Mouse (Mus musculus) G1E (cell line): Measurements from ENCODE around the gene Tmem246. TPM values are rescaled to one million over a fixed set of nuclear protein-coding genes. Genes with fewer than 3 reads are reported as not detected.

Source experiments
- ATAC-seq: 2 replicates; pipeline ENCODE4 v1.8.0; 2016; ENCODE audit warnings: mild to moderate bottlenecking; ENCODE audit not compliant: insufficient number of reproducible peaks, poor library complexity, low FRiP score, severe bottlenecking; ENCODE audit errors: extremely low read depth
- DNase-seq: peaks from one replicate; pipeline ENCODE4 v3.0.0; 2012; ENCODE audit warnings: low spot score
- H3K27me3 ChIP-seq: 2 replicates; pipeline ENCODE4 v1.6.1; 2012; ENCODE audit warnings: mild to moderate bottlenecking, low read length, inconsistent platforms; ENCODE audit not compliant: insufficient read depth
- H3K36me3 ChIP-seq: replicated peaks from 2 replicates; pipeline ENCODE3; 2012; ENCODE audit warnings: mild to moderate bottlenecking, inconsistent platforms
- H3K4me1 ChIP-seq: 2 replicates; pipeline ENCODE4 v1.6.1; 2012; ENCODE audit warnings: low read depth, low read length, inconsistent platforms, mixed read lengths; ENCODE audit not compliant: insufficient read depth
- H3K4me3 ChIP-seq: 2 replicates; pipeline ENCODE4 v1.5.1; 2012; ENCODE audit warnings: low read depth, mild to moderate bottlenecking, inconsistent platforms, low read length, moderate library complexity, mixed read lengths
- H3K9me3 ChIP-seq: replicated peaks from 2 replicates; pipeline ENCODE4 v1.6.1; 2012; ENCODE audit warnings: inconsistent platforms
- CTCF ChIP-seq: IDR thresholded peaks from 2 replicates; pipeline ENCODE4 v1.5.1; 2012; ENCODE audit warnings: low read depth, low read length, inconsistent platforms, mixed read lengths
- GATA1 ChIP-seq: IDR thresholded peaks from 2 replicates; pipeline ENCODE4 v1.6.1; 2012; ENCODE audit warnings: borderline replicate concordance, low read length, inconsistent platforms, mixed read lengths
- GATA2 ChIP-seq: IDR thresholded peaks from 2 replicates; pipeline ENCODE4 v1.6.1; 2012; ENCODE audit warnings: low read depth, low read length, inconsistent platforms, borderline replicate concordance
- POLR2AphosphoS5 ChIP-seq: IDR thresholded peaks from 2 replicates; pipeline ENCODE4 v1.6.1; 2012; ENCODE audit warnings: low read depth, low read length, inconsistent platforms; ENCODE audit not compliant: insufficient replicate concordance
- TAL1 ChIP-seq: conservative IDR thresholded peaks from 2 replicates; pipeline ENCODE4 v1.6.1; 2012; ENCODE audit warnings: low read depth, low read length, inconsistent platforms, mixed read lengths
- polyA plus RNA-seq: library from polyadenylated mRNA; stranded (reverse); fragments of >175 nt; gene quantifications from 2 replicates; pipeline ENCODE4 v1.2.3, GENCODE M21; 2012
- total RNA-seq, 2 experiments: library from RNA; stranded (forward) in 1 of 2; stranded (reverse) in 1 of 2; fragments of 200-1000 nt in 1 of 2; fragments of >200 nt in 1 of 2; fragmentation: Nextera tagmentation in 1 of 2; gene quantifications; 2 replicates each; pipeline ENCODE4 v1.2.3; 2014 to 2017

Gene Tmem246
- total and polyA plus RNA-seq, 3 experiments: 16.6 to 27.3 (median 19.0) TPM

DNA sequence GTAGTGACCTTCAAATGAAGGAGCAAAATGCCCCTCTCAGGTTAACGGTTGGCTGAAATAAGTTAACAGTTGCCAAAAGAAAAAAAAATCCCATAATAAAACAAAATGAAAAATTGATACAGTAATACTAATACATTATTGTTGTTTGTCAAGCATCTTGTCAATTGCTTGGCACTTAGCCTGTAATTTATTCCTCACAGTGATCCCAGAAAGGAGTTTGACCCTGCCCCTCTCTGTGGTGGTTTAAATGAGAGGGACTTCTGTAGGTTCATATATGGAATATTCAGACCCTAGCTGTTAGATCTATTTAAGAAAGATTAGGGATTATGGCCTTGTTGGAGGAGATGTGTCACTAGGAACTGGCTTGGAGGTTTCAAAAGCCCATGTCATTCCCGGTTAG lies 51.6 kb downstream of the Tmem246 start:
- Histone ChIP-seq H3K4me1 (no peaks in the 10 kb centered on the region), H3K9me3 (no peaks in the 10 kb centered on the region), H3K36me3 (no peaks in the 10 kb centered on the region), H3K27me3 (peaks cover 22% of the 10 kb centered on the region), H3K4me3 (no peak overlapping the region)
- no peak for DNase-seq
- no peak for ATAC-seq
- TF ChIP-seq TAL1 (no peak), POLR2AphosphoS5 (no peak), GATA2 (no peak), CTCF (no peak)

DNA sequence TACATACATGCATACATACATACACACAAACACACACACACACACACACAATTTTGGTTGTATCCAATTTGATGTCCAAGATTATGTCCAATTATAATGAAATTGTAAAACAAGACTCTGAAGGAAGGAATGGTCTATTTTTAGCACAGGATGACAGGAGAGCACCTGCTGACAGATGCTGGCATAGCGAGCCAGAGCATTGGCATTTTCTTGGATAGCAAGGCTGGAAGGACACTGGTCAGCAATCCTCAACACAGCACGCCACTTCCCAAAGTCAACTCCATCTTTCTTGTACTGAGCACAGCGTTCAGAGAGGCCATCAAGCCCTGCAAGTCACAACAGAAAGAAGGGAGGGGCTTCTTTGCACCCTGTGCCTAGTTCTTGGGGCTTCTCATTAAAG lies 56.7 kb downstream of the Tmem246 start:
- Histone ChIP-seq H3K4me3 (no peak overlapping the region), H3K9me3 (no peaks in the 10 kb centered on the region), H3K4me1 (no peaks in the 10 kb centered on the region), H3K36me3 (no peaks in the 10 kb centered on the region), H3K27me3 (peaks cover 18% of the 10 kb centered on the region)
- no peak for TF ChIP-seq GATA1
- DNase-seq: no peak
- no peak for ATAC-seq

DNA sequence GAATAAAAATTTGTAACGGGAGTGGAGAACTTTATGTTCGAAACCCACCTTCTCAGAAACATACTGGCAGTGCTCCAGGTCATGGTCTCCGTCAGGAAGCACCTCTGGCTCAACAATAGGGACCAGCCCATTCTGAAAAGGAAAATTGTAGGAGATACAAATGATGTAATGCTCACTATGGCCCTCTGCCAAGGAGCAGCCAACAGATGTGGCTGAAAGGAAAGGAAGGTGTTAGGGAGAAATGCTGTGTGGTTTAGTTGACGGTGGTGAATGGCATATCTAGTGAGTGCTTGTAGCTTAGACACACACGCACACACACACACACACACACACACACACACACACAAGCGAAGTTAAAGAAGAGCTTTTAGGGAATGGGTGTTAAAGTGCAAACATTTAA lies 58.0 kb downstream of the Tmem246 start:
- peaks cover 11% of the 10 kb centered on the region for H3K27me3 ChIP-seq
- H3K36me3 ChIP-seq: no peaks in the 10 kb centered on the region
- no peak overlapping the region for H3K4me3 ChIP-seq
- H3K4me1 ChIP-seq: no peaks in the 10 kb centered on the region
- TF ChIP-seq POLR2AphosphoS5 (no peak), GATA2 (no peak), CTCF (no peak), GATA1 (no peak), TAL1 (no peak)
- DNase-seq: no peak
- no peaks in the 10 kb centered on the region for H3K9me3 ChIP-seq
- no peak for ATAC-seq

DNA sequence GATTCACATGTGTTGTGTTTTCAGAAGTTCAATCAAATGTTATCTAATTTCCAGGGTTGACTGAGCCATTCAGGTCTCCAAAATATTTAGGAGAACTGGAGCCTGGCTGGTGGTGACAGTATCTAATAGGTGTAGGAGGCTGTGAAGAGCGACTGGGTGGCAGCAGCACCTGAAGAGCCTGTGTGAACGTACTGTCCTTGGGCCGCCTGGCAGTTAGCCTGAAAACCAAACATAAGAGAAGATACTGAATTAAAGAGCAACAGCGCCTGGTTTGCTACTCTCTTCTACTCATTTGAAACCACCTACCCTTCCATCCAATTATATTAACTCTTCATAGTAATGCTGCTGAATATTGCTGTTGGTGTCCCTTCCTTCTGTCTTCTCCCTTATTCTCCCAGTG lies 61.0 kb downstream of the Tmem246 start:
- ATAC-seq: no peak
- Histone ChIP-seq H3K36me3 (no peaks in the 10 kb centered on the region), H3K4me3 (no peak overlapping the region), H3K9me3 (no peaks in the 10 kb centered on the region), H3K4me1 (no peaks in the 10 kb centered on the region), H3K27me3 (peaks cover 4% of the 10 kb centered on the region; the same call in 1 of the 2 replicates)
- no peak for TF ChIP-seq CTCF
- no peak for TF ChIP-seq POLR2AphosphoS5
- no peak for TF ChIP-seq GATA1
- no peak for TF ChIP-seq GATA2
- TF ChIP-seq TAL1: no peak
- no peak for DNase-seq

DNA sequence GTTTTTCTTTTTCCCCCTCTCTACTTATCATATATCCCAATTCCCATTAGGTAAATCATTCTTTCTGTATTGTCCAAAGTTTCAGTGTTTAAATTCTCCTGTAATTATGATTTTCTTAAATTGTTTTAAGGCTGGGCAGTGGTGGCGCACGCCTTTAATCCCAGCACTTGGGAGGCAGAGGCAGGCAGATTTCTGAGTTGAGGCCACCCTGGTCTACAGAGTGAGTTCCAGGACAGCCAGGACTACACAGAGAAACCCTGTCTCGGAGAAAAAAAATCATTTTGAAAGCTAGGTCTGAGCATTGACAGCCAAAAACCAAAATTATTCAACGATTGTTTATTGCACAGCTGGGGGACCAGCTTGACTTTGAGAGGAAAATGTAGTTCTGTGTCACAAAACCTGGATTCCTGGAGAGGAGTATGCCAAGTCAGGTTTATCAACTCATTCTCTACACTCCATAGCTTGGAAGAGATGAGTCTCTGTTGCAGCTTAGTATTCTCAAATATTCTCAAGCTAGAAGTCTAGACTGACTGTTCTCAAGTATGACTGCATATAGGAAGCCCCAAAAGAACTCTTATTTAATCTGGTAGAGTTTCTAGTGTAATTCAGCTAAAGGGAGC lies 61.9 kb downstream of the Tmem246 start:
- no peaks in the 10 kb centered on the region for H3K9me3 ChIP-seq
- DNase-seq: no peak
- peaks cover 4% of the 10 kb centered on the region; the same call in 1 of the 2 replicates for H3K27me3 ChIP-seq
- TF ChIP-seq GATA1 (no peak), GATA2 (no peak), POLR2AphosphoS5 (no peak), TAL1 (no peak), CTCF (no peak)
- no peak for ATAC-seq
- H3K4me1 ChIP-seq: no peaks in the 10 kb centered on the region
- H3K36me3 ChIP-seq: no peaks in the 10 kb centered on the region
- H3K4me3 ChIP-seq: no peak overlapping the region

DNA sequence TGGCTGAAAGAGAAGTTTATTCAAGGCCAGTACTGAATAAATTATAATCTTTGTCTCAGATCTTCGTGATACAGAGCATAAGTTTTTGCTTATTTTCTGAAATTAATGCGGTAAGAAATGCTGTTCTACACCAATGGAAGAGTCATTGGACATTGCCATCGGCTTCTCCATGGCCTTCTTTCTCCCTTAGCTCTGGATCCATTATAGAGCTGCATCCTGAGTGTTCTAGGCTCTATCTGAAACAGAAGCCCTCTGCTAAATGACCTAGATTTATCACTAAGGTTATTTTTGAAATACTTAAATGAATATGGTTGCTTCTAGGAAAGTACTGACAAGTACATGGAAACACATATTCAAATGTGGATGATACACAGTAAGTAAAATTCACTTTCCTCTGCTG lies 62.6 kb downstream of the Tmem246 start:
- H3K36me3 ChIP-seq: peaks cover 5% of the 10 kb centered on the region
- TF ChIP-seq GATA2 (no peak), POLR2AphosphoS5 (no peak), CTCF (no peak), GATA1 (no peak), TAL1 (no peak)
- H3K4me1 ChIP-seq: no peaks in the 10 kb centered on the region
- ATAC-seq (no peak), DNase-seq (no peak)
- H3K4me3 ChIP-seq: no peak overlapping the region
- H3K9me3 ChIP-seq: peaks cover 3% of the 10 kb centered on the region
- H3K27me3 ChIP-seq: peaks cover 4% of the 10 kb centered on the region; the same call in 1 of the 2 replicates

Other genes starting within 250 kb of the Tmem246 start
- not detected in 2 replicates for gene Acnat2, start 189.7 kb downstream of the Tmem246 start, total RNA-seq (2014; fragmentation: Nextera tagmentation)
- not detected in 2 replicates for gene Acnat2, start 189.7 kb downstream of the Tmem246 start, total RNA-seq (2017)
- not detected in 2 replicates for gene Acnat2, start 189.7 kb downstream of the Tmem246 start, polyA plus RNA-seq
- gene Acnat1, start 124.0 kb downstream of the Tmem246 start, total RNA-seq (2014; fragmentation: Nextera tagmentation): not detected in 2 replicates
- gene Acnat1, start 124.0 kb downstream of the Tmem246 start, total RNA-seq (2017): 0.17 TPM in 1 of 2 replicates, not detected in the other
- not detected in 2 replicates for gene Acnat1, start 124.0 kb downstream of the Tmem246 start, polyA plus RNA-seq
- not detected in 2 replicates for gene Baat, start 91.3 kb downstream of the Tmem246 start, total RNA-seq (2014; fragmentation: Nextera tagmentation)
- gene Baat, start 91.3 kb downstream of the Tmem246 start, total RNA-seq (2017): 0.12 TPM in 1 of 2 replicates, not detected in the other
- gene Baat, start 91.3 kb downstream of the Tmem246 start, polyA plus RNA-seq: not detected in 2 replicates
- 58.4 and 68.4 TPM in 2 replicates for gene Mrpl50, start 76.8 kb downstream of the Tmem246 start, total RNA-seq (2014; fragmentation: Nextera tagmentation)
- gene Mrpl50, start 76.8 kb downstream of the Tmem246 start, total RNA-seq (2017): 45.5 and 47.7 TPM in 2 replicates
- 3.3 and 4.3 TPM in 2 replicates for gene Mrpl50, start 76.8 kb downstream of the Tmem246 start, polyA plus RNA-seq
- 17.0 and 17.5 TPM in 2 replicates for gene Zfp189, start 76.7 kb downstream of the Tmem246 start, total RNA-seq (2014; fragmentation: Nextera tagmentation)
- 6.9 and 8.4 TPM in 2 replicates for gene Zfp189, start 76.7 kb downstream of the Tmem246 start, total RNA-seq (2017)
- gene Zfp189, start 76.7 kb downstream of the Tmem246 start, polyA plus RNA-seq: 1.4 and 1.5 TPM in 2 replicates
- gene Aldob, start 48.3 kb downstream of the Tmem246 start, total RNA-seq (2014; fragmentation: Nextera tagmentation): not detected in 2 replicates
- 0.44 TPM in 1 of 2 replicates, not detected in the other for gene Aldob, start 48.3 kb downstream of the Tmem246 start, total RNA-seq (2017)
- not detected in 2 replicates for gene Aldob, start 48.3 kb downstream of the Tmem246 start, polyA plus RNA-seq
- gene Rnf20, start 34.1 kb upstream of the Tmem246 start, total RNA-seq (2014; fragmentation: Nextera tagmentation): 95.7 and 111 TPM in 2 replicates
- 116 and 123 TPM in 2 replicates for gene Rnf20, start 34.1 kb upstream of the Tmem246 start, total RNA-seq (2017)
- 33.6 and 35.2 TPM in 2 replicates for gene Rnf20, start 34.1 kb upstream of the Tmem246 start, polyA plus RNA-seq
- not detected in 2 replicates for gene Ppp3r2, start 84.1 kb upstream of the Tmem246 start, total RNA-seq (2014; fragmentation: Nextera tagmentation)
- 0.05 and 0.06 TPM in 2 replicates for gene Ppp3r2, start 84.1 kb upstream of the Tmem246 start, total RNA-seq (2017)
- gene Ppp3r2, start 84.1 kb upstream of the Tmem246 start, polyA plus RNA-seq: not detected in 2 replicates
- not detected in 2 replicates for gene Grin3a, start 247.9 kb upstream of the Tmem246 start, total RNA-seq (2014; fragmentation: Nextera tagmentation)
- gene Grin3a, start 247.9 kb upstream of the Tmem246 start, total RNA-seq (2017): 0.12 and 0.27 TPM in 2 replicates
- gene Grin3a, start 247.9 kb upstream of the Tmem246 start, polyA plus RNA-seq: not detected in 2 replicates